Mouse (Mus musculus) kidney, postnatal 25 days (tissue): ENCODE data around the gene Cdk13.

Experiments used
- DNase-seq, 2 experiments: peaks; one replicate each; pipeline ENCODE4 v3.0.0; 2021; ENCODE audit warnings: mixed read lengths in 2 of 2

The Cdk13 gene

DNA sequence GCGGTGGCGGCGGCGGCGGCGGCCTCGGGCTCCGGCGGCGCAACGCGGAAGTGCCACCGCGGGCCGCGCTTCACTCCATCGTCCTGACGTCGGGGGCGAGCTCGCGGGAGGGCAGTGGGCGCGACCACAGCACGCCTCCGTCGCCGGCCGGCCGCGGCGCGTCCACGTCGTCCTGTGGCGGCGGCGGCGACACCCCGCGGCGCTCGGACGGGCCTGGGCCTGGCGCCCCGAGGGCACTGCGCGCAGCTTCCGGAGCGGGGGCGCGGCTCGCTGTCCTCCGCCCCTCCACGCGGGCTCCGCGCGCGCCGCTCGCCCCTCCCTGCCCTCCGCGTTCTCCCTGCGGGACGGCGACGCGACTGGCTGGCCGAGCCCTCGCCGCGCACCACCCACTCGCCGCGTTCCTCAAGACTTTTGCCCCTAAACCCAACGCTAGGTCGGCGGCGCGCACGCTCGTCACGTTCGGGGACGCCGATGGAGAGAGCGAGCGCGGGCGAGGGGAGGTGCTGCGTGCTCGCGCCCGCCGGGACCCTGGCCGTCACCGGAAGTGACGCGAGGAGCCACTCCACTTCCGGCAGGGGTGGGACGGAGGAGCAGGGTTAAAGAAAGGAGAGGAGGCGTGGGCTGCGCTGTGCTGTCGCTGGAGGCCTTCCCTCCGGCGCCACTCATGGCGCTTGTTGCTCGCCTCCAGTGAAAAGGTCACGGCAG is at the start of gene Cdk13:
TSS of gene Cdk13 (minus strand) at position 189 of the 705 bp plus-strand sequence.
- peak; percentile 98 to 100 for DNase-seq

DNA sequence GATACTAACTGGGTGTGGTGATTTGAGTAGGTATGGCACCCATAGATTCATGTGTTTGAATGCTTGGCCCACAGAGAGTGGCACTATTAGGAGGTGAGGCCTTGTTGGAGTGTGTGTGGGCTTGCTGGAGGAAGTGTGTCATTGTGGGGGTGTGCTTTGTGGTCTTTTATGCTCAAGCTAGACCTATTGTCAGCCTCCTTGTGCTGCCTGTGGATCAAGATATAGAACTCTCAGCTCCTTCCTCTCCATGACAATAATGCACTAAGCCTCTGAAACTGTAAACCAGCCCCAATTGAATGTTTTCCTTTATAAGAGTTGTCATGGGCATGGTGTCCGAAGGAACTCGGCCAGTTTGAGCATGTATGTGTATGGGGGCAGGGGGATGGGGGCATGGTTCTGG is 38.4 kb upstream of the Cdk13 start:
- no peak for DNase-seq

DNA sequence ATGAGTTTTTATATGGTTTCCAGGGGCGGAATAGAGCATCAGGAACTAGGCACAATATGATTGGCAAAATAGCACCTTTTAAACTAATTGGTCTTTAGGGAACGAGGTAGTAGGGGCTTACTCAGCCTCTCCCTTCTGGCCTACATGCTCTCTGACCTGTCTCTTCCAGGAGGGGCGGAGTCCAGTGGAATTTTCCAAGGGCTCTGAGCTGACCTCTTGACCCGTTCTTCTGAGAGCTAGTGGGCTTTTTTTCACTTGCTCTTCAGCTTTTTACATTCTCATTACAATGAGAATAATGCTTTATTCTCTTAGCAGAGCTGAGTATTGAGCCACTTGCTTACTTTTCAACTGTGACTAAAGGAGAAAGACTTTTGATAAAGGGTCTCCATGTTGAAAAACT is 37.9 kb upstream of the Cdk13 start:
- DNase-seq, result peak; percentile 14 to 47

DNA sequence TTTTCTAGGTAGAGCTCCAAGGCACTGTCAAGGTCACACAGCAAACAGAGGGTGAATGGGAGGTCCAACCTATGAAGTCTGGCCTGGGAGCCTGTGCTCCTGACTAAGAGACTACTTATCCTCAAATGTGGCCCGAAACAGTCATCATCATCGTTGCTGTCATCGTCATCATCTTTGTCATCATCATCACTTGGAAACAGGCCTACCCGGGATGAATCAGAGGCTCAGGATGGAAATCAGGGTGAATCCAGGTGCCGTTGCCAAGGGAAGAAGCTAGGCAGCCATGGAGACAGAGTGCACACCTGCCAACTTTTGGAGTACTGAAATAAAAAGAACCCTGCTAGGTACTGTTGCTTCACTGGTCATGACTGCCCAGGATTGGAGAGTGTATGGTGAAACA is 34.2 kb upstream of the Cdk13 start:
- no peak for DNase-seq

DNA sequence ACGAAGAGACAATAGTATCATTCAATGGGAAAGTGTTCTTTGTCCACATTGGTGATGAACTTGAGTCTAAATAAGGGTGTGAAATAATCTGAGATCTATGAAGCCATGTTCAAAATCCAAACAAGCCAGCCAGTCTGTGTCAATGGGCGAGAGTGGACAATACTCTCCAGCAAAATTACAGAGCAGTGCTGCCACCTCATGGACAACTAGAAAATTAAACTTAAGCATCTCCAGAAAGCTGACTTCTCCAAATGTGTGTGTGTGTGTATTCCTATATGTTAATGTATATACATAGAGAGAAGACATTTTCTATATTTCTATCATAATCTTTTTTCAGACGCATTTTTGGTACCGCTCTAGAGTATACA is 33.6 kb upstream of the Cdk13 start:
- peak; percentile 61 to 67 for DNase-seq

DNA sequence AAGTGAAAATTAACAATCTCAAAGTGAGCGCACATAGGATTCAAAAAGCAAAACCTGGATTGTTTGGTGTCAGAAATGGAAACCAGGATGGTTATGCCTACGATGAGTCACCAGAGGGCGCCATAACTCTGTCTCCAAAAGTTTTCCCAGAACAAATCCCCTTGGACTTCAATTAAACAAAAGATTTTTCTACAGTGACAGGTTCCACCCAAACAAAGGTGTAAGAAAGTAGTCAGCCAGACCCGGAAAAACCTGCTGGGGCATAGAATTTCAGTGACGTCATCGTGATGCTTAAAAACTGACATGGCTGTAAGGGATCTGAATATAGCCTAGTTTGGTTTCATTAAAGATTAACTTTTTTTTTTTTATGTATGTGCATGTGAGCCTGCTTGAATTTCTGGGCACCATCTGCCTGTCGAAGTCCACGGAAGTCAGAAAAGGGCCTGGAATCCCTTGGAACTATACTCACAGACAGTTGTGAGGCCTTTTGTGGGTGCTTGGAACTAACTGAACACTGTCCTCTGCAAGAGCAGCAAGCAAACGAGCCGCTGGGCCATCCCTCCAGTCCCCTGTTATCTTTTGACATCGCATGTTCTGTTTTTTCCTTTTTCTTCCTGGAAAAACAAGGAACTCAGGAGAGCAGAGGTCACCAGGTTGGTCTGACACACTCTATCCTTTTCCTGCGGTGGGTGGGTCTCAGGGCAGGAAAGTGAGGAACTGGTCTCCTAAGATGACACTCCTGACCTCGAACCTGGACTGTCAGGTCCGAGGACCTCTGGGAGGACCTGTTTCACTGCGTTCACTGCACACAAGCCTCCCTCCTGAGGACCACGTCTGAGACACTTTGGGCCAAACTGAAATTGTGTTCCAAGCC is 33.0 kb upstream of the Cdk13 start:
- DNase-seq, result peak in 1 of 2 experiments; percentile 49

DNA sequence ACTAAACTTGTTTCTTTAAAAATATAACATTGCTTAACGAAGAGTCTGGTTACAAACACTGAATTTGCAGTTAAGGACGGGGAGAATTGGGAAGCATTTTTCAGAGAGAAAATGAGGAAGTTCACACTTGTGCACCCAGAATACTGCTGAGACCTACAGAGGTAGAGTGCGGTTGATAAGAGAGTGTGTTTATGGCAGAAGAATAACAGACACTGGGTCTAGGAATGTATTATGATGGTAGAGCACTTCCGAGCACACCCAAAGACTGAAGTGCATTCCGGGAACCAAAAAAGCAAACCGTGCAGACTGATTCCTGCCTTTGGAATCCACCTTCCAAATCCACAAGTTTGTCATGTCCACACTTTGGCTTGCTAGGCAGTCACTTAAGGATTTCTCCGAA is 31.9 kb upstream of the Cdk13 start:
- DNase-seq, result no peak

DNA sequence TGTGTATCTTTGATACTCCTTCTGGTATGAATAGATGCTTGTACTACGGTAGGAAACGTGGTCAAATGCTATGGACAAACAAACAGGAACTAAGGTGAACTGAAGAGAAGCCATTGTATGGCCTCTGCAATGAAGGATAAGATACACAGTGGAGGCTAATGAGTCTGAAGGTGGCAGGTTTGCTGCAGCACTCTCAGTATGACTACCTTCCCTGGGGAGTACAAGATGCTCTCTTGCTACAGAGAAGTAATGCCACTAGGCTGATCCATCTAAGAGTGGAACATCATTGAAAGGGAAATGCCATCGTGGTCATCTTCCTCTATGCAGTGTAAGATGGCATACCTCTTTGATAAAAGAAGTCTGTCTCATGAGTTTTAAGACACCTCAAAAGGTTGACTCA is 28.0 kb upstream of the Cdk13 start:
- no peak for DNase-seq

DNA sequence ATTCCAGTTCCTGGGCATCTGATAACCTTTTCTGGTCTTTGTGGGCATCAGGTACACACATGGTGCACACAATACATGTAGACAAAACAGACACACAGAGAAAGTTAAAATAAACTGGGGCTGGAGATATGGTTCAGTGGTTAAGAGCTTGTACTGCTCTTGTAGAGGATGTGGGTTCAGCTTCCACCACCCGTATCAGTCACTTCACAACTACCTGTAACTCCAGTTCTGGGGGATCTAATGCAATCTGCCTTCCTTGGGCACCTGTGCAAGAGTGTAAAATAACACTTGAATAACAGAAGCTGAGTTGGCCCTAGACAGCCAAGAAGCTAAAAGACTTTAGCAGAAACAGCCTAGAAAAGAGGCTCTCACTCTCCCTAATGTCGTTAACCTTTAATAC is 12.3 kb upstream of the Cdk13 start:
- no peak for DNase-seq

DNA sequence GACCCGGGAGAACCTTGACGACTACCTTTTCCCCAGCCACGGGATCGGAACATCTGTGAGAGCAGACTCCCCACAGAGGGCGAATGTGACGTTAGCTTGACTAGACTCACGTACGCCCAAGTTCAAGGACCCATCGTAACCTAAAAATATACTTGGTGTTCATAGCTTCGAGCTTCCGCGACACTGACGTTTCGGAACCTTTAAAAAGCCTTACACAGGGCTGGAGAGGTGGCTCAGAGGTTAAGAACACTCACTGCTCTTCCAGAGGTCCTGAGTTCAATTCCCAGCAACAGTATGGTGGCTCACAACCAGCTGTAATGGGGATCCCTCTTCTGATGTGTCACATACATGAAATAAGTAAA is 698 bp upstream of the Cdk13 start:
- DNase-seq, result no peak

DNA sequence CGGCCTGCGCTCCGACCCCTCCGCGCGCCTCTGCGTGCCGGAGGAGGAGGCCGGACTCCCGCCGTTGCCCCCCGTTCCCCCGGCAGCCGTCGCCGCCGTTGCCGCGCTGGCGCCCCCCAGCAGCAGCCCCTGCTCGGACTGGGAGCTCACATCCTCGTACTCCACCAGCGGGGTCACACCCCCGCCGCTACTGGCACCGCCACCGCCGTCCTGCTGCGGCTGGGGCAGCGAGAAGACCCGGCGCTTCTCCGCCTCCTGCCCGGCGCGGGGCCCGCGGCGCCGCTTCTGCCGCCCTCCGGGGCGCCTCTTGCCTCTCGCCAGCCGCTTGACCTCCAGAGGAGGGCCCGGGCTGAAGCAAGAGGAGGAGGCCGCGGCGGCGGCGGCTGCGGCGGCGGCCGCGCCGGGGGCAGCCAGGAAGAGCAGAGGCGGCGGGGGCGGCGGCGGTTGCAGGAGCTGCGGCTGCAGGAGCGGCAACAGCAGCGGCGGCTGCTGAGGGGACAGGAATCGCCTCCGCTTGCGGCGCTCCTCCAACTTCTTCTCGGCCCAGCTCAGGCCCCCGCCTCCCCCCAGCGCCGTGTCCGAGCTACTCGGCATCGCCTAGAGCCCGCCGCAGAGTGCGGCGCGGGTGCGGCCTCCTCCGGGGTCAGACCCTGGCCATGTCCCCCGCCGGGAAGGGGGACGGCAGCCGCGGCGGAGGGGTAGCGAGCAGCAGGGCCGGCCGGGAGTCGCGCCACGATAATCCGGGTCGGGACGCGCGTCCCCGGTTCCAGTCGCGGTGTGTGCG is 647 bp downstream of the Cdk13 start:
- peak; percentile 29 to 75 for DNase-seq

DNA sequence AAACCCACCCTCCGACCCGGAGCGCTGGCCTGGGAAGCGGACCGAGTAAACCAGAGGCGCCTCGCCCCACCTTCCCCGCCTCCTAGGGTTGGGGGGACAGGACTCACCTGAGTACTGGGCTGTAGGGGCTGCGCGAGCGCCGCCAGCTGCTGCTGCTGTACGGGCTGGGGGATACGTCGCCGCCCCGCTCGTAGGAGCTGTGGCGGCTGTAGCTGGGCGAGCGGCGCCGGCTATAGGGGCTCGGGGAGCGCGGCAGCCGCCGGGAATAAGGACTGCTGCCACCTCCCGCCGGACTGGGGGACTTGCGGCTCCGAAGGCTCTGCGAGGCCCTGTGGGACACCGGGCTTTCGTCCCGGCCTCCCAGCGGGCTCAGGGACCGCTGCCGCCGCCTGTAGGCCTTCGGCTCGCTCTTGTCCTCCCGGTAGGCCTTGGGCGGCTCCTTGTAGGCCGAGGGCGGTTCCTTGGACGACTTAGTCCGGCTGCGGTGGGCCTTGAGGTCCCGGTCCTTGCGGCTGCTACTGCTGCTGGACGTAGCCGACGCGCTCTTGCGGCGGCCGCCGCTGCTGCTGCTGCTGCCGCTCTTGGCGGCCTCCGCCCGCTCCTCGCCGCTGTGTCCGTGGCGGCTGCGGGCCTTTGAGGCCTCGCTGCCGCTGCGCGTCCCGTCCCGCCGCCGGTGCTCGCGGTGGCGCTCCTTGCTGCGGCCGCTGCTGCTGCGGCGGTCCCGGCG is 1.4 kb downstream of the Cdk13 start:
- peak; percentile 75 to 88 for DNase-seq

DNA sequence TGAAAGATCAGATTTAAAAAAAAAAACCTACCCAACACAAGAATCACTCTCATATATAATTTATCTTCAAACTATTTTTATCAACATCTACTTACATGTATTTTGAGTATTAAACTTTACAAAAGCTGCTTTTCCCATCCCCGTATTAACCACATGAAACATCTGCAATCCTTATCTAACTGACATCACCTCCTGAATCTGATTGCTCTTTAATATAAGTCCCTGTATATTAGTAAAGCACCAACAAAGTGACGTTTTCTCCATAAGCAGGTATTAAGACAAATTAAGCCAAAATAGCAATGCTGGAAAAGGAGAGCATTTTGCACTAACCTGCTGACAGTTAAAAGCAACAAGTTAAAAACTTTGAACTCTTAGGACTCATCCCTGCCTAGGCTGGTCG is 2.0 kb downstream of the Cdk13 start:
- no peak for DNase-seq

DNA sequence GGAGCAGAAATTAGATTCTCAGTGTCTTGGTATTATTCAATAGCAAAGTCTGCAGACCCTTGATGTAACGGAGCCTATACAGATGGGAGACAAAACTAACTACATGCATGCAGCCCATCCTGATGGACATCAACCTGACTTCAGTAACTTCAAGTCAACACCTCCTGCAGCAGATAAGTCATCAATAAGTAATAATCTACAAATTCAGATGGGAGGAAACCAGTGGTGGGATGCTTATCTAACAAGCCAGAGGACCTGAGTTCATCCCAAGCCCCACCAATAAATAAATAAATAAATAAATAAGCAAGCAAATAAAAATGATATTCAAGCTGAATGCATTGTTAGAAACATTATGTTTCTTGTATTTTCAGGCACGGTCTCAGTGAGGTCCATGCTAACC is 5.2 kb downstream of the Cdk13 start:
- no peak for DNase-seq

DNA sequence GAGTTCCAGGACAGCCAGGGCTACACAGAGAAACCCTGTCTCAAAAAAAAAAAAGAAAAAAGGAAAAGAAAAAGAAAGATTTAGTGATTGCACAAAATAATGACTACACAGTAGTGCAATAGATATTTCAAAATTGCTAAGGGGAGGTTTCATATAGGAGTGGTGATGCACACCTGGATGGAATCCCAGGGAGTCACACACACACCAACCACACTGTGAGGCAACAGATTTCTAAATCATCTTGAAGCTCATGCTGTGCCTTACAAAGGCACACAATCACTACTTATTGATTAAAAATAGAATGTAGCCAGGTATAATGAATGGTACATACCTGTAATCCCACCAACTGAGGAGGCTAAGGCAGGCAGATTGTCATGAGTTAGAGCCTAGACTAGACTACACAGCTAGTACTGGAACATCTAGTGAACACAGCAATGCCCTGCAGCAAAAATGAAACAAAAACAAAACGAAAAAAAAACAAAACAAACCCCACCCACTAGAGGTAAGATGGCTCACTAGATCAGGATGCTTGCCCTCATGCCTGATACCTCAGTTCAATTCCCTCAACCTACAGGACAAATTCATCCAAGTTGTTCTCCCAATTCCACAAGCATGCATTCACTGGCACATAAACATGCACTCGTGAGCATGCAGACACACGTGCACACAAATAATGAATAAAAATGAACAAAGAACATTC is 9.0 kb downstream of the Cdk13 start:
- DNase-seq, result no peak

DNA sequence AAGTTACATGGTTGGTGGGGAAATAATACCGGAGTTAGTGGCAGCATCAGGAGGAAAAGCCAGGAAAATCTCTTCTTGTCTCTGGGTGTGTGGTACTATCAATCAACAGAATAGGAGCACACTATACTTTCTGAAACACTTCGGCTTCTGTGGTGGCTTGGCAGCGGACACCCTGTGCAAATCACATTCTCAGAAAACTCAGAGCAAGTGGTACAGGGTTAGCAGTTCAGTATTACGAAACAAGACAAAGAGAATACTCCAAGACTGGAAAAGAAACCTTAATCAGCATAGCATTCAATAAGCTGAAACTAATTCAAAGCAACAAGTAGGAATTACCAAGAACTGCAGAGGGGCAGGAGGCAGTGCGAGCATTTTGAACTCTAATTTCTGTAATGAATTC is 21.3 kb downstream of the Cdk13 start:
- peak in 1 of 2 experiments; percentile 38 for DNase-seq

DNA sequence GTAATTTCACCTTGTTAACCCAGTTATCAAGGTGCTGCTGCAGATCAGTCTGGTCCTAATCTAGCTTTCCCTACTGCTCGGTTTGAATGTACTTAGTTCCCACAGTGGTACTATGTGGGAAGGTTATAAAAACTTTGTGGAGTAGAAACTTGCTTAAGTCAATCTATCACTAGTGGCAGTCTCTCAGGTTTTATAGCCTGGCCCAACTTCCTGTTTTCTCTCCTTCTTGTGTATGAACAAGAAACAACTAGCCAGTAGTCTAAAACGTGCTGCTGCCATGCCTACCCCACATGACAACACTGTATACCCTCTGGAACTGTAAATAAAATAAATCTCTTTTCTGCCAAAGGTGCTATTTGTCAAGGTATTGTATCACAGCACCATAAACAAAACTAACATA is 25.0 kb downstream of the Cdk13 start:
- DNase-seq, result no peak

DNA sequence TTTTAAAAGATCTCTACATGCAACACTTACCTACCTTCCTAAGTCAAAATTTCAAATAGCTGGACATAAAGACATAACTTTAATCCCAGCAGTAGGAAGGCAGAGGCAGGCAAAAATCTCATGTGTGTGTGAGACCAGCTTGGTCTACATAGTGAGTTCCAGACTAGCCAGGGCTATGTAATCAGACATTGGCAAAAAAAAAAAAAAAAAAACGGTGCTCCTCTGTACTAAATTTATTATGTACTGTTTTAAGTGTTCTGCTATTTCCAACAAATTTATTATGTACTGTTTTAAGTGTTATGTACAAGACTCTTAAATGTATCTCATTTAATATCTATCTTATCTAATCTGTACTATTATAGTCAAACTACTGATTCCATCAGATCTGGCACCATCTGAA is 28.6 kb downstream of the Cdk13 start:
- DNase-seq, result no peak

DNA sequence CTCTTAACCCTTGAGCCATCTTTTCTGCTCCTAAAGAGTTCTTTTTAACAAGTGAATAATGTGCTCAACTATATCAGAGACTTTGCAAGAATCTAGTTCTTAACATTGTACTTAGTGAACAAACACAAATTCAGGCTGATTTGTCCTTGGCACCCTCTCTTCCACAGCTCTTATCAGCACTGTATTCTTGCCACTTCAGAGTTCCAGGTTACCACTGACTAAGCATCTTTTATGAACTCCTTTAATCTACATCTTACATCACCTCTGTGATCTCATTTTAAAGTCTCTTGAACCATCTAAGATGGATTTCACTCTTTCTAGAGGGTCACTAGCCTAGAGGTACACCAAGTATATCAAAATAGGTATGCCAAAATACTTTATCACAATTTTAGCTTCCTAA is 29.5 kb downstream of the Cdk13 start:
- DNase-seq, result no peak

DNA sequence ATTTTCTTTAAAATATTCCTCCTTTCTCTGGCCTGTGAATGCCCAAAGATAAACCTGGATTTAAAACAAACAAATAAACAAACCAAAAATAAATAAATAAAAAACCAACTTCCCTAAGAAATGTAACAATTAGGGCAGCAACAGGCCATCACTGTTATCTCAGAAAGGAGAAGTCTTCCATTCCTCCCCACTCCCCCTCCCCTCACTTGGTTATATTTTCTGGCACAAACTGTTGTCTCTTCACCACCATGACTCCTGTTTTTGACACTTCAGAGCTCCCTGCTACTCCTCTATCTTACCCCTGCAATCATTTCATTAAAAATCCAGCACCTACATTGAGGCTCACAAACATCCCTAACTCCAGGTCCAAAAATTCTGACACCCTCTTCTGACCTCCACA is 31.8 kb downstream of the Cdk13 start:
- DNase-seq, result no peak

DNA sequence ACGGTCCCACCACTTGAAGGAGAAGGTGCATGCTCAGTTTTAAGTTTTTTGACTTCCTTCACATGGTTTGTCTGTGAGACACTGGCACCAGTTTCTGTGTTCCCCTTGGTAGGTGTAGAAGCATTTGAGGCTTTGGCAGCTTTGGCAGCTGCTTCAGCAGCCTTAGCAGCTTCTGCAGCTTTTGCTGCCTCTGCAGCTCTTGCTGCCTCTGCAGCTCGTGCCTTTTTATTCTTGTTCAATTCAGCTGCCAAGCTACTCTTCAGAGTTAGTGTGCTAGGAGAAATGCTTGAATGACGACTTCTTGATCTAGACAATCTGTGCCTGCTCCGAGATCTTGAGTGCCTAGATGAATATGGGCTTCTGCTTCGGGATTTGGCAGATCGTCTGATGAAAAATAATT is 32.3 kb downstream of the Cdk13 start:
- no peak for DNase-seq

DNA sequence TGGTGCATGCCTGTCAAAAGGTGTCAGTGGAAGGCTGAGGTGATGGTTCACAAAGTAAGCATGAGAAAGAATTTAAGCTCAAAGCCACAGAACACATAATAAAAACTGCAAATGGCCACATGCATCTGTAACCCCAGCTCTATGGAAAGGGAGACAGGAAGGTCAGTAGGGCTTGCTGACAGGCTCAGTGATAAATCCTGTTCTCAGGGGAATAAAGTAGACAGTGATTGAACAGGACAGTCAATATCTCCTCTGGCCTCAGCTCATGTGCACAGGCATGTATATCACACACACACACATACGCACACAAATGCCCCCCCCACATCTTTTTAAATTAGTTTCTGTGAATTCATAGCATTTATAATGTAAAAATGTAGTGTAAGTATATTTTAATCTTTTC is 42.5 kb downstream of the Cdk13 start:
- no peak for DNase-seq
